Mouse (Mus musculus) WW6 (cell line): ENCODE measurements at regions not wholly inside any gene's neighbourhood (a gene's known extent, or its start where the extent isn't known, plus 50 kb on each side); places are given as distances from the start of the nearest gene placed in this dataset.

Source experiments
- DNase-seq: peaks from one replicate; pipeline ENCODE4 v3.0.0-alpha.2; 2013; ENCODE audit warnings: low read depth, low spot score

DNA sequence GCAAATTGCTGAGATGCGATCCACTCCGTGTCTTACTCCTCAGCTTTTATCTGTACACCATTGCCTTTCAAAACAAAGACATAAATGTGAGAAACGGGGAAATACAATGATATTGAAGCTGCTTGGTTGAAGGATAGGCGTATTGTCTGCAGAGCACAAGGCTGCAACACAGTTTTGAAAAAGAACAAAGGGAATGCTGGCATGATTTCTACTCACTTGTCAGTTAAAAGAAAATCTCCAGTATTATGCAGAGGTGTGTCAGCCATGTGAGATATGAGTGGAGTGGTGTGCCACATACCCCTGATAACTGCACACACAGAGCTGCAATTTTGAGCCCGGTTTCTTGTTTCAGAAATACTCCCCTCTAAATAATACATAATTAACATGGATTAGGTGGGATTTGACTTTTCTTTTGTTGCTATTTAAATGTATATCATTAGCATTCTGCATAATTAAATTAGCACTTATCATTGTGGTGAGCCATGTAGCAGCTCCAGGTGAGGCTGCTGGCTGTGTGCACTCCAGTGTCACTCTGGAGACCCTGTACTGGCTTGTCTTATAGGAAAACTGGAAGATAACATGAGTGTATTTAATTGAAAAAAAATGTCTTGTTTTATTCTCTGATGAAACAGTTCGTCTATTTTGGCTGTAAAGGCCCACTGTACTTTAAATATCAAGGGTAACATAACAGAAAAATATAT lies 133.2 kb upstream of the Flrt2 start:
- no peak for DNase-seq

- no peak for DNase-seq
Measured at GRCm38 (mm10) chr12:95563431-95563830, 128.6 kb upstream of the Flrt2 start.

DNA sequence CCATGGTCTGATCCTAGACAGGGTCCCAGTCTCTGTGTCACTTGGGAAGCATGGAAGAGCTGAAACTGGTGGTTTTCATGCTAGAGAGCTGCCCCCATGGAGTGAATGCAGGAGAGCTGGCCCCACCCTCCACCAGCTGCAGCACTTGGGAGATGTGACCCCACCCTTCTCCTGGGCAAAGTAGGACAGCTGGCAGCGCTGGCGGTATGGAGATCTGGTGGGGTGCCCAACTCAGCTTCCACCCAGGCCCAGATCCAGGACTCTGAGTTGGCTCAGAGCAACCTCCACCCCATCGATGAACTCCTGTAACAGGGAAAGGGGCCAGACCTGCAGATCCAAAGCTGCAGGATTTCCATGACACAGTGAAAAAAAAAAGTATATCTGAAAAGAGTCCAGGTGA lies 115.3 kb upstream of the Flrt2 start:
- DNase-seq = no peak

- no peak for DNase-seq
Measured at GRCm38 (mm10) chr12:95589011-95589410, 103.0 kb upstream of the Flrt2 start.

DNA sequence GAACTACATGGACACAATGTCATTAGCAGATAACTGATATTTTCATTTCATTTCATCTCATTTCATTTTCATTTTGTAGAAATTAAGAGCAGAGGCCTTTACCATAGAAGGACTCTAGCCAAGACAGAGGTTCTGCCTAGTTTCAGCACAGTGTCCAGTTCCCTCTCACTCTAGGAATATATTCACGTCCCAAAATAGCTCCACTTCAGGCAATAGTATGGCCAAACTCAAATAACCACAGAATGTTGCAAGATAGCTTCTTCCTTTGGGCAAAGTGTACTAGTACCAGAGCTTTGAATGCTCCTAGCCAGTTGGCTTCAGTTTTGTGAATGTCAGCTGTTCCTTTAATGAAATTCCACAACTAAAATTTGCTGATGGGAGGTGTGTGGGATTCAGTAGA lies 72.7 kb upstream of the Flrt2 start:
- no peak for DNase-seq

DNA sequence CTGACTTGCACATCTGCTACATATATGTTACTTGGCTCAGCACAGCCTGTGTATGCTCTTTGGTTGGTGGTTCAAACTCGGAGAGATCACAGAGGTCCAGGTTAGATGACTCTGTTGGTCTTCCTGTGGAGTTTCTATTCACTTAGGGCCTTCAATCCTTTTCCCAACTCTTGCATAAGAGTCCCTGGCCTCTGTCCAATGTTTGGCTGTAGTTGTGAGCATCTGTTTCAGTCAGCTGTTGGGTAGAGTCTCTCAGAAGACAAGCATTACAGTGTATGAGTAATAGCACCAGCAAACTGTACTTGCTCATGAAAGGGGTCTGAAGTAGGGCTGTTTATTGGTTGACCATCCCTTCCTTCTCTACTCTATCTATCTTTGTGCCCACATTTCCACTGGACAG lies 61.0 kb upstream of the Flrt2 start:
- DNase-seq = no peak

GRCm38 (mm10) chr12:95636647-95637046 lies 55.4 kb upstream of the Flrt2 start:
- no peak for DNase-seq

DNA sequence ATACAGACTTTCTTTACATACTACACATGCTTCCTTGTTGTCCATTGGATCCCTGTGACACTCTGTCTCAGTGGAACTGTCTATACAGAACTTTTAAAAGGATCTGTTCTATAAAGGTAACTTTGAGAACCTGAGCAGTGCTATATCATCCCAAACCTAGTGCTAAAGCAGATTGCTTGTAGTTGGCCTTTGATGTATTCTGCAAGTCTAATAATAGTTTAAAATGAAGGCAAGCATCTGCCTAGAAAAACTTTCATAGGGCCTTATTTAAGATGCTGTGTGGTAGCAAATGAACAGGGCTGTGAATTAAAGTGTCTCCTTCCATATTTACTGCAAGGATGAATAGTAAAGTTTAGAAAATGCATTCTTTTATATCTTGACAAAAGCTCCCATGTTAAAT lies 52.1 kb upstream of the Flrt2 start:
- DNase-seq = no peak

GRCm38 (mm10) chr12:95641628-95642027 lies 50.4 kb upstream of the Flrt2 start:
- DNase-seq = no peak
